Mouse (Mus musculus) lung, embryonic 14.5 days (tissue): ENCODE results near the gene Rbm43. TPM values are rescaled to one million over a fixed set of nuclear protein-coding genes. Genes with fewer than 3 reads are reported as not detected.
"Not testable (repeated sequence)": the region's sequence is repeated elsewhere in the genome, so short reads cannot be mapped to it uniquely, and the experiment has no call there.

Experiments
- ATAC-seq: fragments of 200-750 bp; cut with Nextera tagmentation; 2 replicates; pipeline ENCODE4 v1.8.0; 2017; ENCODE audit warnings: mild to moderate bottlenecking, moderate TSS enrichment, moderate library complexity; ENCODE audit not compliant: insufficient read depth
- DNase-seq: peaks from one replicate; pipeline ENCODE4 v3.0.0-alpha.2; 2015
- H3K27ac ChIP-seq: fragments of 300-500 bp; sonication (generic); 2 replicates; pipeline ENCODE4 v1.5.1; 2014; ENCODE audit warnings: low read depth, mild to moderate bottlenecking, moderate library complexity
- H3K27me3 ChIP-seq: fragments of 300-500 bp; sonication (generic); 2 replicates; pipeline ENCODE4 v1.6.1; 2014; ENCODE audit warnings: low read length, control low read depth; ENCODE audit not compliant: insufficient read depth
- H3K36me3 ChIP-seq: fragments of 300-500 bp; sonication (generic); 2 replicates; pipeline ENCODE4 v1.6.1; 2014; ENCODE audit warnings: control low read depth; ENCODE audit not compliant: insufficient read depth
- H3K4me1 ChIP-seq: fragments of 300-500 bp; sonication (generic); 2 replicates; pipeline ENCODE4 v1.6.1; 2014; ENCODE audit warnings: antibody characterized with exemption, control low read depth; ENCODE audit not compliant: insufficient read depth
- H3K4me2 ChIP-seq: fragments of 300-500 bp; sonication (generic); 2 replicates; pipeline ENCODE4 v1.6.1; 2014; ENCODE audit warnings: mild to moderate bottlenecking
- H3K4me3 ChIP-seq: fragments of 300-500 bp; sonication (generic); 2 replicates; pipeline ENCODE4 v1.5.1; 2014; ENCODE audit warnings: low read depth, low read length
- H3K9ac ChIP-seq: fragments of 300-500 bp; sonication (generic); 2 replicates; pipeline ENCODE4 v1.6.1; 2014
- H3K9me3 ChIP-seq: fragments of 300-500 bp; sonication (generic); 2 replicates; pipeline ENCODE4 v1.6.1; 2016; ENCODE audit warnings: low read depth, low read length, control low read depth
- CTCF ChIP-seq: IDR thresholded peaks from 2 replicates; pipeline ENCODE4 v1.5.1; 2016; ENCODE audit warnings: antibody characterized with exemption, low read depth
- WGBS: fragments of 180-500 bp; shearing (Covaris S2); extraction: QIAGEN DNeasy Blood & Tissue Kit; methylation state at CpG from one replicate; pipeline ENCODE4 v1.1.7; 2014; 5-methylcytosine and 5-hydroxymethylcytosine counted together
- polyA plus RNA-seq: library from polyadenylated mRNA; unstranded; fragments of >200 nt; fragmentation: Nextera tagmentation; extraction: Ambion mirVana; gene quantifications from 2 replicates; pipeline ENCODE4 v1.2.1, GENCODE M21; 2014

The Rbm43 gene
- polyA plus RNA-seq, 1 experiment from 2014 or later = 18.2 TPM

- ATAC-seq (no peak), DNase-seq (peak; percentile 8)
- no peak overlapping the region for H3K9ac ChIP-seq
- no peaks in the 10 kb centered on the region for H3K27me3 ChIP-seq
- H3K4me2 ChIP-seq = no peak overlapping the region
- no peak overlapping the region for H3K4me3 ChIP-seq
- H3K9me3 ChIP-seq = no peaks in the 10 kb centered on the region
- WGBS = 49% methylated on average over 7 of the region's 7 CpGs
- no peaks in the 10 kb centered on the region for H3K36me3 ChIP-seq
- H3K27ac ChIP-seq = no peak overlapping the region
- no peaks in the 10 kb centered on the region for H3K4me1 ChIP-seq
- TF ChIP-seq CTCF = peak; percentile 43
Observed at GRCm38 (mm10) chr2:51914532-51914931, 20.4 kb downstream of the Rbm43 start.

- no peak overlapping the region for H3K9ac ChIP-seq
- H3K9me3 ChIP-seq = no peaks in the 10 kb centered on the region
- H3K27ac ChIP-seq = 0 out of 2 replicates have a peak overlapping the region, but pooled peaks have one; percentile 25
- DNase-seq (peak; percentile 72), ATAC-seq (peak; percentile 64; the same call in 1 of the 2 replicates)
- H3K4me1 ChIP-seq = no peaks in the 10 kb centered on the region
- H3K4me2 ChIP-seq = peak overlapping the region; percentile 23; the same call in 1 of the 2 replicates
- H3K36me3 ChIP-seq = no peaks in the 10 kb centered on the region
- TF ChIP-seq CTCF = no peak
- H3K27me3 ChIP-seq = no peaks in the 10 kb centered on the region
- no peak overlapping the region for H3K4me3 ChIP-seq
- 22% methylated on average over 6 of the region's 6 CpGs for WGBS
Observed at GRCm38 (mm10) chr2:51912740-51913139, 22.2 kb downstream of the Rbm43 start.

- DNase-seq (peak; percentile 9), ATAC-seq (no peak)
- 51% methylated on average over 2 of the region's 2 CpGs for WGBS
- H3K4me3 ChIP-seq = no peak overlapping the region
- H3K4me2 ChIP-seq = no peak overlapping the region
- no peak overlapping the region for H3K9ac ChIP-seq
- no peaks in the 10 kb centered on the region for H3K9me3 ChIP-seq
- H3K27ac ChIP-seq = no peak overlapping the region; the same call in 1 of the 2 replicates
- no peaks in the 10 kb centered on the region for H3K36me3 ChIP-seq
- no peaks in the 10 kb centered on the region for H3K4me1 ChIP-seq
- H3K27me3 ChIP-seq = no peaks in the 10 kb centered on the region
- no peak for TF ChIP-seq CTCF
Observed at GRCm38 (mm10) chr2:51911864-51912263, 23.1 kb downstream of the Rbm43 start.

- no peak for DNase-seq
- no peak for TF ChIP-seq CTCF
- H3K4me1 ChIP-seq = no peaks in the 10 kb centered on the region
- H3K27me3 ChIP-seq = no peaks in the 10 kb centered on the region
- 70% methylated on average over 4 of the region's 4 CpGs for WGBS
- no peaks in the 10 kb centered on the region for H3K9me3 ChIP-seq
- no peaks in the 10 kb centered on the region for H3K36me3 ChIP-seq
- no peak for ATAC-seq
- H3K9ac ChIP-seq = no peak overlapping the region
- H3K4me2 ChIP-seq = no peak overlapping the region
- H3K4me3 ChIP-seq = no peak overlapping the region
- no peak overlapping the region for H3K27ac ChIP-seq
Observed at GRCm38 (mm10) chr2:51907538-51908110, 27.3 kb downstream of the Rbm43 start.

GRCm38 (mm10) chr2:51905637-51906036, 29.3 kb downstream of the Rbm43 start:
- Histone ChIP-seq H3K4me3 (no peak overlapping the region), H3K9ac (no peak overlapping the region), H3K4me1 (no peaks in the 10 kb centered on the region), H3K27ac (no peak overlapping the region), H3K36me3 (no peaks in the 10 kb centered on the region), H3K4me2 (no peak overlapping the region), H3K9me3 (no peaks in the 10 kb centered on the region), H3K27me3 (no peaks in the 10 kb centered on the region)
- 71% methylated on average over 8 of the region's 8 CpGs for WGBS
- no peak for ATAC-seq
- no peak for TF ChIP-seq CTCF
- no peak for DNase-seq

GRCm38 (mm10) chr2:51892411-51892901, 42.5 kb downstream of the Rbm43 start:
- DNase-seq (peak; percentile 66), ATAC-seq (peak; percentile 31; the same call in 1 of the 2 replicates)
- Histone ChIP-seq H3K4me3 (no peak overlapping the region), H3K36me3 (no peaks in the 10 kb centered on the region), H3K27ac (no peak overlapping the region), H3K9me3 (no peaks in the 10 kb centered on the region), H3K4me2 (no peak overlapping the region), H3K27me3 (no peaks in the 10 kb centered on the region), H3K9ac (no peak overlapping the region), H3K4me1 (no peaks in the 10 kb centered on the region)
- no peak for TF ChIP-seq CTCF
- 45% methylated on average over 12 of the region's 12 CpGs for WGBS

GRCm38 (mm10) chr2:51890961-51891360, 44.0 kb downstream of the Rbm43 start:
- Histone ChIP-seq H3K4me1 (no peaks in the 10 kb centered on the region), H3K9ac (no peak overlapping the region), H3K4me3 (no peak overlapping the region), H3K27me3 (no peaks in the 10 kb centered on the region), H3K36me3 (no peaks in the 10 kb centered on the region), H3K9me3 (no peaks in the 10 kb centered on the region), H3K27ac (no peak overlapping the region), H3K4me2 (no peak overlapping the region)
- no peak for DNase-seq
- TF ChIP-seq CTCF = no peak
- 79% methylated on average over 4 of the region's 4 CpGs for WGBS
- no peak for ATAC-seq

GRCm38 (mm10) chr2:51890139-51890538, 44.8 kb downstream of the Rbm43 start:
- not testable (repeated sequence) for H3K4me3 ChIP-seq, H3K9ac ChIP-seq, DNase-seq, H3K27me3 ChIP-seq, ATAC-seq, H3K4me1 ChIP-seq, H3K4me2 ChIP-seq, H3K27ac ChIP-seq, H3K9me3 ChIP-seq, H3K36me3 ChIP-seq
- 96% methylated on average over 12 of the region's 26 CpGs for WGBS
